Mouse (Mus musculus) kidney, postnatal 25 days (tissue): ENCODE results near the gene Sstr3.

Experiments
- DNase-seq, 2 experiments: peaks; one replicate each; pipeline ENCODE4 v3.0.0; 2021; ENCODE audit warnings: mixed read lengths in 2 of 2

Gene Sstr3

GRCm38 (mm10) chr15:78559141-78559979, 14.9 kb upstream of the Sstr3 start:
- DNase-seq, result no peak

DNA sequence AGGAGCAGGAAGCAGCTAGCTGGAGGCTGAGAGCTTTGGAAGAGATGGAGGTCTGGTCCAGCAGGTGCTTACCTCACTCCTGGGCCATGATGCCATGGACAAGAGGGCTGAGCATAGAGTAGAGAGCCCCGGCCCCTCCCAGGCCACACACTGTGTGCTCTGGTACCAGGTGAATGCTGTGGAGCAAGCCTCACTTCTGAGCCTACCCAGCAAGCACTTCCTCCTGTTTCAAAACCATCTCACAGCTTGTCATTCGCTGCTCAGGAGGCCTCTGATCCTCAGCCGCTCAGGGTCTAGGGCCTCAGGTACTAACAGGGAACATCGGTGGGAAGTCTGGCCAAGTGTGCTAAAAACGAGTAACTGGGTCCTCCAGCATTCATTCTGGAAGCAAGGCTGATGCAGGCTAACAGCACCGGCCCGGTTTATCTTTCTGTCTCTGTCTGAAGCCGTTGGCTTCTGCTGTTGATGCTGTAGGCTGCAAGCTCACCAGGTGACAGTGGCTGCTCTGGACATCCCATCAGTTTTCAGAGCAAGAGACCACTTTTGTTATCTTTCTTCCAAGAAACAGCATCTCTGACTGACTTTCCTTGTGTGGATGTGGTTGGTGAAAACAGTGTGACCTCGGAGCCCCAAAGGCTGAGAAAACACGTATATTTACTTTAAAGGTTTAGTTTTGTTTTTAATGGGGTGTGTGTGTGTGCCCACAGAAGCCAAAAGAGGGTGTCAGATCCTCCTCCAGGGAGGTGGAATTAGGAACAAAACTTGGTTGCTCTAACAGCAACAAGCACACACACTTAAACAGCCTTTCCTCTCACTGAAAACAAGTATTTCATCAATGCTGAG, 13.4 kb upstream of the Sstr3 start:
- no peak for DNase-seq

GRCm38 (mm10) chr15:78554545-78555313, 10.2 kb upstream of the Sstr3 start:
- DNase-seq, result no peak

DNA sequence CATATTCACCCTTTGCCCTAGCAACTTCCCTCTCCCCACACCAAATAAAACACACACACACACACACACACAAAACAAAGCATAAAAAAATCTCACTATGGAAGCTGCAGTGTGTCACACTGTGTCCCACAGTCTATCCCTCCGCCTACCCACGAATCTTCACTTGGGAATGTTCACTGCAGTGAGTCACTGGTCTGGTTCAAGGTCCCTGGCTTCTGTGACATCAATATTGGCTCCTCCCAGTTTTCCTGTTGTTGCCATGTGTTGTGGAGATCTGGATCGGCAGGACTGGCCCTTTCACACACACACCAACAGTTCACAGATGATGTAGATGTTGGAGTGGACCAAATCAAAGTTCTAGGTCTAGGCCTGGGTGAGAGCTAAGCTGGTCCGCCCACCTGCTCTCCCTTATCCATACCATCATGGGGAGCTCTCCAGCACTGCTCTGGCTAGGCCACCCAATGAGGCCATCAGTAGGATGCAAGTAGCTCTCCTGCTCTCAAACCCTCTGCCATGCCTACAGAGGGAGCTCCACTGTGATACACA, 4.8 kb upstream of the Sstr3 start:
- no peak for DNase-seq

DNA sequence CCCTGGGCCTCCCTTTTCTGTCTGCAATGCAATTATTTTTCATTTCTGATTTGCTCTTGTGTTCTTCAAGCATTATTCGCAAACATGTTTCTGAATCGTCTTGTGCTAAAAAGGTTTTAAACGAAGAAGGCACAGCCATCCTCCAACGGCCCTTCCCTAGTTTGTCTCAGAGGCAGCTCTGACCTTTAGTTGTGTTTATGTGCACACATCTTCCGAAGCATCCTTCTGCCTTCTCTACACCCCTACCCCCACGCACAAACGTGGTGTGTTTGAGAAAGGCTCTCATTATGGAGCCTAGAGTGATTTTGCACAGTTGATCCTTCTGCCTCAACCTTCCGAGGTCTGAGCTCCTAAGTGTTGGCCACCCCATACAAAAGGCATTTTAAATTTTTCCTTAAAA, 4.2 kb upstream of the Sstr3 start:
- DNase-seq, result no peak

- DNase-seq, result no peak
Measured at GRCm38 (mm10) chr15:78548336-78548665, 3.8 kb upstream of the Sstr3 start.

DNA sequence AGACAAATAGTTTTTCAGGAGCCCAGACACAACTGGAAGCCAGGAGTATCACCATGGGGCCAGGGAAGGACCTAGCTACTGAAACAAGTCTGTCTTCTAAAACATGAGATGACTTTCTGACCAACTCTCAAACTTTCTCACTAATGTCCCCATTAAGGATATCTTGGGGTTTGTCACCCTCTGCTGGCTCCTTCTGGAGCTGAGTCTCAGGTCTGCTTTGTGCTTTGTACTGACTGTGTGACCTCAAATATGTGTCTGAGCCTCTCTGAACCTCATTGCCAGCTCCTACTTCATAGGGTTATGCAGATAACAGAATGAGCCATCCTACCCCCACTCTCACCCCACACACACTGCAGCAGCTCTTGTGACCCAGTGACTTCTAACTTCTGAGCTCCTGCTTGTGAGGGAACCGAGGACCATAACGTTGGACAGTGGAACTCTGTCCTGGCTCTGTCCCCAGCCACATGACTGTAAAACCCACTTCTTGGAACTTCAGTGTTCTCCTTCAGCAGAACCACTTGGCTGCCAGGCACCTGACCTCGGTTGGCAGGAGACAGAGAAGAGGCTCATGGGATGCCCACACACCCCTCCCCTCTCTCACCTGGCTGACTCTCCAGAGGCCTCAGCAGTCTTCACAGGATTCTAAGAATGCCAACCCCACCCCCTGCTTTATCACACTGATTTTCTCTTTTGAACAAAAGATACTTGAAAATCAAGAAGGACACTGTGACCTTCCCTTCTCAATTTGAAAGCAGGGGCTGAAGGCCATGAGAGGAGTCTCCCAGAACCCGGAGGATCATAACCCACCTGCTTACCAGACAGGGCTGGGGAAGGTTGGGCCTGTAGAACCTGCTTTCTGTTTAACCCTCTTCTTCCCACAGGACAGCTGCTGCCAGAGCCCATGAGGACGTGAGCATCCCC, 3.2 kb upstream of the Sstr3 start:
- peak; percentile 60 to 86 for DNase-seq

- no peak for DNase-seq
Measured at GRCm38 (mm10) chr15:78546060-78546459, 1.6 kb upstream of the Sstr3 start.

DNA sequence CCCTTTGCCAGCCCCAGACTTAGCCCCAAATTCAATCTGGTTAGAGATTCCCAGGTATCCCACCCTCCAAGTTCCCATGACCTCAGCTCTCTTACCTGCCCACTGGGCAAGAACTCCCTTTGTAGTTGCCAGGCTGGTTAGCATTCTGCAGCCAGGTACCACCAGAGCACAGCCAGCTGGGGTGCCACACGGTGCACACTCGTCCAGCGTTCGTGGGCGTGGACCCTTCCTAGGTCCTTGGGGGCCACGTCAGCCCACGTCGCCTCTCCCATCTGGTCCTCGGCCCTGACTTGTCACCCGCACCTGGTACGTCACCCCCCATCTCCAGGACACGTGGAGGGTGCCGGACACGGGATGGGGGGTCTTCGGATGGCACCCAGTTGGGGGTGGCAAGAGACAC, 444 bp downstream of the Sstr3 start:
- DNase-seq, result no peak

DNA sequence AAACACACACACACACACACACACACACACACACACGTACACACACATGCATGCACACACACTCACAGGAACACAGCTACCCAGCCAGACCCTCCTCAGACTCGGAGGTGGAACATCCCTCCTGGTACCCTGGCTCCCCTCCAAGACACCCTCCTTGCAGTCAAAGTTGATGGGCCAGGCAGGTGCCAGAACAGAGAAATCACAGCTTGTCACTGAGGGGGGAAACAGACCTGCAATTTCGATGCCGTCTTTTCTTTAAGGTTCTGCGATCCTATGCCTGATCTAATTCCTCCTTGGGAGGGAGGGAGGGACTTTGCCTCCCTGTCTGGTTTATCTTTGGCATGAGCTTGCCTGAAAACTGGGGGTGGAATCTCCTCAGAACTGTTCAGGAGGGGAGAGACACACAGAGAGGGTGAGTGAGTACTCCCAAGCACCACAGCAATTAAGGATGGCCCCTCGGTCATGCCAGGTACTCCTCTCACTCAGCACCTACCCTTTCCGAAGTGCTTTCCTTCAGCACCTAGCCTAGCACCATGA, 1.6 kb downstream of the Sstr3 start:
- DNase-seq, result no peak

DNA sequence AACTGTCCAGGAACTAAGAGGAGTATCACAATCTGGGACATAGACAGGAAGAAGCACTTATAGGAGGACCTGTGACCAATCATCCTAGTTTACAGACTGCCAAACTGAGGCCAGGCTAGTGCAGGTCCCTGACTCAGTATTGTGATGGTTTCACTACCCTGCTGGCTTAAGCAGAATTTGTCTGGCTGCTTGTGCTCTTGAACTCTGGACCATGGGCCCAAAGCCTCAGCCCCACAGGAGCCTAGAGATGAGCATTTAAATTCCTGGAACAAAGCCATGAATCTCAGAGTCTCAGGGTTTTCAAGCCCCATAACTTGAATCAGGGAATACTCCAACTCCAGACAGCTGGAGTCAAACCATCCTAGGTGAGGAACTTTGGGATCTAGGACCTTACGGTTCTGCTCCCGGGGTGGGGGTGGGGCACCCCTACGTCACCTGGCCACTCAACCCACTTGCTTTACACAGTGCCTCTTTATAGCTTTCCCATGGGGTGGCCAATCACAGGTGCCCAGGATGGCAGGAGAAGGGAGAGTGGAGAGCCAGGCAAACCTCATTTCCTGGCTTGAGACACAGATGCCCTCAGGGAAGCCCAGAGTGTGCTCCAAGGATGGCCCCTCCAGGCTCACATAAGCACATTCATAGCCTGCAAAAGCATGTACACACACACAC, 2.3 kb downstream of the Sstr3 start:
- DNase-seq, result peak in 1 of 2 experiments; percentile 13

DNA sequence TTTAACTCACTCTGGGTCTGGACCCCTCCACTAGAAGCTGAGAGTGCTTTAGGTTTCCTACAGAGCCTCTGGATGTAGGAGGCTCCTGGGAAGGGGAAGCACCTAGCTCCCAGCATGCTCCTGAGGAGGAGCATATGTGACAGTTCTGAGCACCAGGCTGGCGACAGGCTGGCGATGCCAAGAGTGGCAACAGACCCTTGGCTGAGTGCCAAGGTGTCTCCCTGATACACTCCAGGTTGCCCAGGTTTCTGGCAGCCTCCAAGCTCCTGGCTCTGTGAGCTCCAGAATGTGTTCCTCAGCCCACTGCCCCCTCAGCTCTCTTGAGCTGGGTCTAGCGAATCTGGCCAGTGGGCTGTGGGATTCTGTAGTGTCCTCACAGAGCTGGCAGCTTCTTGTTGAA, 2.9 kb downstream of the Sstr3 start:
- no peak for DNase-seq

- DNase-seq, result no peak
Measured at GRCm38 (mm10) chr15:78541036-78541435, 3.4 kb downstream of the Sstr3 start.

DNA sequence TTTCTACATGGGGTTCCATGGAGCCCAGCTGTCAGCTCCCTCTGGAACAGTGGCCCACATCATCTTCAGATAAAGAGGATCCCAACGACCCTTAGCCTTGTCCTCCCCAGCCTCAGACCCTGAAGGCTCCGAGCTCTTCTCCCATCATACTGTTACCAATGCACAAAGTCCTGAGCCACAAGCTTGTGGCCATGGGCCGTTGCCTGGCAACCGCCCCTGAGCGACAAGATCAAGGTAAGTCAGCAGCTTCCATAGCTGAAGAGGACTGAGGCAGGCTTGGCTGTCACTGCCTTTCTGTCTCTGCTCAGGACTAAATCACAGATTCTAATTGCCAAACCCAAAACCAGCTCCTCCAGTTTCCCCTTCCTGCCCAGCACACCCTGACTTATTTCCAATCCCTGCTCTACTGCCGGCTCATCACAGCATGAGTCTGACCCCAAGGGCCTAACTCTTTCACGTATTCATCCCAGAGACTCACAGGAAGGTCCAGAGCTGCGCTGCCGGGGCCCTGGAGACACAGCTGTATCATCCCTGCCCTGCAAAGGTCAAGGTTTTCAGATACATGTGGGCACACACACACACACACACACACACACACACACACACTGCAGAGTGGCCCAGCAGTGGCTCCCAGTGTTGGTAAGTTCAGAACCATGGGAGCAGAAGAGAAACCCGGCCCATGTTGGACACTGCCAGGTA, 8.6 kb downstream of the Sstr3 start:
- no peak for DNase-seq

DNA sequence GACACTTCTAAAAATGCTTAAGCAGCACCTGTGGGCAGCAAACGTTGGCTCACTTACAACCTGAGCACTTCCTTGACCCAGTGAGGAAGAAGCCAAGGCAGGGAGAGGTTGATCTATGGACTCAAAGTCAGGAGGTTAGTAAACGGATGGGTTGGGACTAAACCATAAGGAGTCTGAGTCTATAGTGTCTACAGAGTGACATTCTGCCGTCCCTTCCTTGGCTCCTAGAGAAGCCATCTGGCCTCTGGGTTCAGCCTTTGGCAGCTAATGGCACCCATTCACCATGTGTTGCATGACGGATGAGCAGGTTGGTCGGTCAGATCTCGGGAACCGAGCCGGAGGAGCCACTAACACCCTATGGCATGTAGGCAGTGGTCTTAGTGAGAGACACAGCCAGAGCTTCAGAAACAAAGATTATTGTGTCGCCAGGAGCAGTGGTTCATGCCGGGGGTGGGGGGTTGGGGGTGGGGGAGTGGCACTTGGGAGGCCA, 11.1 kb downstream of the Sstr3 start:
- DNase-seq, result no peak

DNA sequence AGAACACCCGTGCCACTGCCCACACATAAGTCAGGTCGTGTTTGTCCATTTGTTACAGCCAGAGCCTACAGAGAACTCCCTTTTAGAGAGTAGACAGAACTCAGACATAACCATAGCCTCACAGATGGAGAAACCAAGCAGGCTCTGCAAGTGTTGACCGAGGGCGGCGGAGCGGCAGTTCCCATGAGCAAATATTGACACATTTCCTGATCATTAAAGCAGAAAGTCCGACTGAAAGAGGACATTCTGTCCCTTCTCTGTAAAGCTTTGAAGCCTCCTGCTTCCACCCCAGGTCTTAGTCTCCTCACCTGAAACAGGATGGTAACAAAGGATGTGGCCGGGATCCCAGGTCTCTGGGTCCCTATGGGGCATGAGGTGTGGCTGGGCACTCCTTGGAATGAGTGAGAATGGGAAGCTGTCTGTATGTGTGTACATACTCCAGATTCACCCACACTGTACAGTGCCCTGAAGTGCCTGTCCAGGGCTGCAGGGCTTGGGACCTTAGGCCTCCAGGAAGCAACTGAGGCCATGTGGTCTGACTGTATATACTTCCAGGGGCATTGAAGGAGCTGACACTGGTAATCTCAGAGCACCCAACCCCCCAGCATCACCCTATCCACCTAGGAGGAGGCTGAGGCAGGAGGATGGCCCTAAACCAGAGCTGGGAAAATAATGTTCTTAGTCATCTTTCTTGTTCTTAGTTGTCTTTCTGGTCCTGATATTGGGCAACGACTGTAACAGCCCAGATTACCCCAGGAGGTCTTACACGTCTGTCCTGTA, 11.7 kb downstream of the Sstr3 start:
- no peak for DNase-seq

DNA sequence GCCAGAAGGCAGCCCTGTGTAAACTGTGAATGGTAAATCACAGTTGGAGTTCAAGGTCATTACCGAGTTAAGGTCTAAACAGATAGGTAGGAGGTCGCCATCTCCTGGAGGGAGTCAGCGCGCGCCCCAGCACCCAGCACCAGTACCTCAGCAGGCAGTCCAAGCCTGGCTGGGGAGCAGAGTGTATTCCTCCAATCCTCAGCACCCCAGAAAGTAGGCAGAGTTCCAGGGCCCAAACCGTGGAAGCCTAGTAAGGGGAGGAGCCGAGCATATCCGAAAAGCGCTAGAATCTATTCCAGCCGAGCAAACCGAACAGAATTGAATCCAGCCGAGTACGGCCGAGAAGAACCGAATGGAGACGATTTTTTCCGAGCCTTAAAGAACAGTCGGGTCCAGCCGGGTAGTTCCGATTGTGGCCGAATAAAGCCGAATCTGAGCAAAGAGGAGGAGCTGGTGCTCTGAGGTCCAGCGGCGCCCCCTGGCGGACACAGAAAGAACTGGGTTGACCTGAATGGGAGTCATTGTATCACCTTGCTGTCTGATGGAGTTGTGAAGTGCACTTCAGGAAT, 12.5 kb downstream of the Sstr3 start:
- peak; percentile 97 to 100 for DNase-seq

GRCm38 (mm10) chr15:78531451-78531720, 13.1 kb downstream of the Sstr3 start:
- no peak for DNase-seq
